Mouse (Mus musculus) MEL (cell line): Measurements from ENCODE around the gene Me3.

ENCODE experiments used
- CHD1 ChIP-seq: IDR thresholded peaks from 2 replicates; pipeline ENCODE4 v1.6.1; 2012; ENCODE audit warnings: low read depth, mild to moderate bottlenecking, inconsistent platforms, low read length, improper control_type of control experiment
- CTCF ChIP-seq, 3 experiments: IDR thresholded peaks in 2 of 3; conservative IDR thresholded peaks in 1 of 3; 2 replicates each; pipeline ENCODE4 v1.5.1; 2011 to 2012; ENCODE audit warnings: low read length in 3 of 3, low read depth in 2 of 3, mild to moderate bottlenecking in 2 of 3, improper control_type of control experiment in 1 of 3, inconsistent platforms in 1 of 3, mixed read lengths in 1 of 3, moderate library complexity in 1 of 3; ENCODE audit not compliant: control insufficient read depth in 1 of 3, insufficient read depth in 1 of 3, poor library complexity in 1 of 3, severe bottlenecking in 1 of 3
- E2F4 ChIP-seq: IDR thresholded peaks from 2 replicates; pipeline ENCODE4 v1.6.1; 2011; ENCODE audit warnings: low read depth, low read length, improper control_type of control experiment, borderline replicate concordance
- ELF1 ChIP-seq: IDR thresholded peaks from 2 replicates; pipeline ENCODE4 v1.6.1; 2014; ENCODE audit warnings: low read depth, mild to moderate bottlenecking, inconsistent platforms, low read length, improper control_type of control experiment, moderate library complexity
- EP300 ChIP-seq, 2 experiments: IDR thresholded peaks; 2 replicates each; pipeline ENCODE4 v1.6.1; 2011; ENCODE audit warnings: improper control_type of control experiment in 2 of 2, low read length in 2 of 2, low read depth in 1 of 2, mild to moderate bottlenecking in 1 of 2
- ETS1 ChIP-seq: IDR thresholded peaks from 2 replicates; pipeline ENCODE4 v1.6.1; 2012; ENCODE audit warnings: low read depth, mild to moderate bottlenecking, inconsistent platforms, low read length, improper control_type of control experiment, moderate library complexity
- KAT2A ChIP-seq: conservative IDR thresholded peaks from 2 replicates; pipeline ENCODE4 v1.6.1; 2012; ENCODE audit warnings: low read depth, low read length, improper control_type of control experiment, inconsistent platforms
- MAX ChIP-seq: IDR thresholded peaks from 2 replicates; pipeline ENCODE4 v1.6.1; 2011; ENCODE audit warnings: low read length, improper control_type of control experiment
- NELFE ChIP-seq: IDR thresholded peaks from 2 replicates; pipeline ENCODE4 v1.6.1; 2011; ENCODE audit warnings: low read depth, low read length, improper control_type of control experiment
- POLR2AphosphoS2 ChIP-seq: IDR thresholded peaks from 2 replicates; pipeline ENCODE4 v1.6.1; 2011; ENCODE audit warnings: low read length, improper control_type of control experiment
- SMC3 ChIP-seq: IDR thresholded peaks from 2 replicates; pipeline ENCODE4 v1.6.1; 2011; ENCODE audit warnings: low read depth, low read length, improper control_type of control experiment
- UBTF ChIP-seq: IDR thresholded peaks from 2 replicates; pipeline ENCODE4 v1.6.1; 2012; ENCODE audit warnings: low read depth, mild to moderate bottlenecking, inconsistent platforms, low read length, improper control_type of control experiment, moderate library complexity, borderline replicate concordance; ENCODE audit not compliant: insufficient read depth

DNA sequence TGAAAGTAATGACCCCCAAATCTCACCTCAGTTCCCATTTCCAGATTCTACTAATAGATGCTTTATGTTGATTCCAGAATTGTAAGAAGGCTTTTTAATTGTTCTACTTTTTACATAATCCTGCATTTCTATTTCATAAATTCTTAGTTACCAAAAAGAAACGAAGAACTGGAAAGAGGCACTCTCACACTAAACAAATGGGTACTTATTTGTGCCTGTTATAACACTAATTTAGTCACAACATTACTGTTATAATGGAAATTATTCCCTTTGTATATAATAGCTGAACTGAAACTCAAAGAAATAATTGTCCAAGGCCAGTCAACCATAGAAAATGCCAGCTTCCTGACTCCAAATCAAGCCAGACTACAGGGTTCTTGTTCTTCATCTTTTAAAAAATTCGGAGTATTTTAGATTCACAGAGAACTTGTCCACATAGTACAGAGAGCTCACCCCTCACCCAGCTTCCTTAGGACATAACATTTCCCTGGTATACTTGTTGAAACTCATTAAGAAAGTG, 47.5 kb downstream of the Me3 start:
- TF ChIP-seq E2F4 = no peak
- TF ChIP-seq ELF1 = no peak
- TF ChIP-seq SMC3 = no peak
- TF ChIP-seq ETS1 = no peak
- no peak for TF ChIP-seq UBTF
- TF ChIP-seq POLR2AphosphoS2 = no peak
- TF ChIP-seq KAT2A = no peak
- TF ChIP-seq CHD1 = no peak
- TF ChIP-seq NELFE = no peak
- no peak for TF ChIP-seq CTCF (IDR thresholded peaks at IDR 0.05 in 2 of 3, conservative IDR thresholded peaks at IDR 0.05 in 1 of 3; ENCODE audit: control insufficient read depth in 1 of 3, insufficient read depth in 1 of 3, low read depth in 2 of 3, low read length in 3 of 3, poor library complexity in 1 of 3, severe bottlenecking in 1 of 3)
- no peak for TF ChIP-seq EP300 (IDR thresholded peaks at IDR 0.05; ENCODE audit: low read depth in 1 of 2, low read length in 2 of 2)
- TF ChIP-seq MAX = no peak
